Mouse (Mus musculus) forebrain, embryonic 14.5 days (tissue): ENCODE data around the gene Olfr655. TPM values are rescaled to one million over a fixed set of nuclear protein-coding genes. Genes with fewer than 3 reads are reported as not detected.

Source experiments
- ATAC-seq: fragments of 200-750 bp; cut with Nextera tagmentation; 2 replicates; pipeline ENCODE4 v1.8.0; 2017; ENCODE audit warnings: mild to moderate bottlenecking, moderate library complexity
- DNase-seq: peaks from one replicate; pipeline ENCODE4 v3.0.0-alpha.2; 2015; ENCODE audit warnings: low spot score
- H3K27ac ChIP-seq: fragments of 300-500 bp; sonication (generic); 2 replicates; pipeline ENCODE4 v1.5.1; 2014; ENCODE audit warnings: low read depth, mild to moderate bottlenecking, control low read depth, low read length, moderate library complexity
- H3K27me3 ChIP-seq: fragments of 300-500 bp; sonication (generic); replicated peaks from 2 replicates; pipeline ENCODE4 v1.6.1; 2014; ENCODE audit warnings: low read length, control low read depth, mixed read lengths; ENCODE audit not compliant: control insufficient read depth, insufficient read depth
- H3K36me3 ChIP-seq: fragments of 300-500 bp; sonication (generic); 2 replicates; pipeline ENCODE4 v1.6.1; 2014; ENCODE audit warnings: low read length, control low read depth; ENCODE audit not compliant: control insufficient read depth, insufficient read depth
- H3K4me1 ChIP-seq: fragments of 300-500 bp; sonication (generic); 2 replicates; pipeline ENCODE4 v1.6.1; 2014; ENCODE audit warnings: antibody characterized with exemption, low read length, control low read depth; ENCODE audit not compliant: control insufficient read depth, insufficient read depth
- H3K4me2 ChIP-seq: fragments of 300-500 bp; sonication (generic); 2 replicates; pipeline ENCODE4 v1.6.1; 2014; ENCODE audit warnings: mild to moderate bottlenecking, control low read depth, low read length
- H3K4me3 ChIP-seq: fragments of 300-500 bp; sonication (generic); 2 replicates; pipeline ENCODE4 v1.5.1; 2014; ENCODE audit warnings: low read depth, low read length, control low read depth
- H3K9ac ChIP-seq: fragments of 300-500 bp; sonication (generic); 2 replicates; pipeline ENCODE4 v1.6.1; 2014; ENCODE audit warnings: mild to moderate bottlenecking, low read length, control low read depth, moderate library complexity
- H3K9me3 ChIP-seq: fragments of 300-500 bp; sonication (generic); replicated peaks from 2 replicates; pipeline ENCODE4 v1.6.1; 2016; ENCODE audit warnings: low read length, control low read depth, mixed read lengths; ENCODE audit not compliant: control insufficient read depth
- WGBS: fragments of 180-500 bp; shearing (Covaris S2); extraction: QIAGEN DNeasy Blood & Tissue Kit; methylation state at CpG from one replicate; pipeline ENCODE4 v1.1.7; 2014; 5-methylcytosine and 5-hydroxymethylcytosine counted together
- polyA plus RNA-seq: library from polyadenylated mRNA; unstranded; fragments of >200 nt; fragmentation: Nextera tagmentation; extraction: Ambion mirVana; gene quantifications from 2 replicates; pipeline ENCODE4 v1.2.1, GENCODE M21; 2014

Olfr655 gene
- polyA plus RNA-seq = not detected in 2 replicates

GRCm38 (mm10) chr7:104601679-104602078, at the start of gene Olfr655:
Gene Olfr655 (minus strand): TSS chr7:104601779.
- no peak for DNase-seq
- Histone ChIP-seq H3K4me3 (no peak within 1 kb of the TSS), H3K4me2 (no peak within 1 kb of the TSS), H3K36me3 (no peaks in the 10 kb centered on the region), H3K27me3 (no peaks in the 10 kb centered on the region), H3K4me1 (no peaks in the 10 kb centered on the region), H3K9ac (no peak within 1 kb of the TSS), H3K9me3 (no peaks in the 10 kb centered on the region), H3K27ac (no peak within 1 kb of the TSS)
- no peak for ATAC-seq
- WGBS = 80% methylated on average over 2 of the region's 2 CpGs

DNA sequence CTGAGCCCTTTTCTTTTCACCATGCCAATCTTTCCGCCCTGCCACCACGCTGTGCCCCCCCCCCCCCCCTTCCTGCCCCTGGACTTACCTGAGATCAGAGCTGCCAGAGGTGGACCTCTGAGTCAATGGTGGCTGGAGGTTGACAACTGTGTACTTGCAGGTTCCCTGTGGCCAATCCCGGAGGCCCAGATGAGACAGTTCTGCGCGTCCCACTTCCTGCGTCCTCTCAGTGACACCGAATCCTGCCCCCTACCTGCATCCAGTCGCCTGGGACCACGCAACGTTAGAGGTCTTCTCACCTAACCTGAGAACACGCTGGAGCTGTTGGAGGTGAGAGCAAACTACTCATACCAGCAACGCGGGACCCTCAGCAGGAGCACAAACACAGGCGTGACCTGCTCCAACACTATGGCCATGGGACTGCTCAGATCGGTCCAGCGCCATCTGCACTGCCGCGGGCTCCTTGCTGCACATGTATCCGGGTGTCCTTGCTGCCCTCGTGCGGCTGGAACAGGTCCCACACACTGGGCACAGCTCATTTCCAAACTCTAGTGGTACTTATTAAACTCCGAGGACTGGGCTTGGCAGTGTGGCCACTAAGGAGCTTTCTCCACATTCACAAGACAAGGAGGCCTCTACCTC, 45.4 kb upstream of the Olfr655 start, which contains the start of gene Olfr658:
TSS of gene Olfr658 (minus strand) at position 465 of the 642 bp plus-strand sequence.
- Histone ChIP-seq H3K4me2 (peak within 1 kb of the TSS; percentile 44), H3K4me3 (peak within 1 kb of the TSS; percentile 21), H3K27ac (no peak within 1 kb of the TSS), H3K9me3 (no peaks in the 10 kb centered on the region), H3K36me3 (no peaks in the 10 kb centered on the region), H3K9ac (peak within 1 kb of the TSS; percentile 35), H3K4me1 (no peaks in the 10 kb centered on the region), H3K27me3 (no peaks in the 10 kb centered on the region)
- WGBS = 32% methylated on average over 22 of the region's 22 CpGs
- DNase-seq = peak; percentile 53
- peak; percentile 94 for ATAC-seq

GRCm38 (mm10) chr7:104624494-104624893, 22.9 kb upstream of the Olfr655 start, which contains the start of gene Olfr657:
Gene Olfr657 (plus strand): TSS chr7:104624794.
- Histone ChIP-seq H3K9ac (no peak within 1 kb of the TSS), H3K4me1 (no peaks in the 10 kb centered on the region), H3K9me3 (0 out of 2 replicates have a peak, but pooled peaks cover 3% of the 10 kb centered on the region)

DNA sequence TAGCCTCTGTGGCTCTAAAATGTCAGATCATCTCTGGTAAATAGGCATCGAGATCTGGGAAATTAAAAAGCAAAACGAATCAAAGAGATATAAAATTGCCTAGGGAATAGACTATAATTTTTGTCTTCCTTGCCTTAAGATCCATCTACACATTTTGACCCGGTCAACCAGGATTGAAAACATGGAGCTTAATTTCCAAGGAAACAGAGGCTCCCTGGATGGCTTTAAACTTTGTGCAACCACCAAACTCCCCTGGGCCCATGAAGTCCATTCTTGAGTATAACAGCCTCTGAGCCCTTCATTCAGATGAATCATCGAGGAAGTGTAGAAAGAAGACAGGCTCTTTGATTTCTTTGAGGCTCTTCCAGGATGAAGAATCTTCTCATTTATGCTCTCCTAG, 12.1 kb upstream of the Olfr655 start, which contains the start of gene Olfr656:
TSS of gene Olfr656 (plus strand) at position 301 of the 400 bp plus-strand sequence.
- 83% methylated on average over 4 of the region's 4 CpGs for WGBS
- ATAC-seq = no peak
- no peaks in the 10 kb centered on the region for H3K36me3 ChIP-seq

More at GRCm38 (mm10) chr7:104624494-104624893, 22.9 kb upstream of the Olfr655 start, which contains the start of gene Olfr657:
- DNase-seq (no peak), ATAC-seq (no peak)
- Histone ChIP-seq H3K27ac (no peak within 1 kb of the TSS), H3K27me3 (no peaks in the 10 kb centered on the region), H3K4me3 (no peak within 1 kb of the TSS), H3K36me3 (no peaks in the 10 kb centered on the region), H3K4me2 (no peak within 1 kb of the TSS)

GRCm38 (mm10) chr7:104604727-104605126, 3.1 kb upstream of the Olfr655 start:
- Histone ChIP-seq H3K27ac (no peak overlapping the region), H3K36me3 (no peaks in the 10 kb centered on the region), H3K27me3 (no peaks in the 10 kb centered on the region), H3K4me1 (no peaks in the 10 kb centered on the region), H3K4me2 (no peak overlapping the region), H3K9ac (no peak overlapping the region), H3K4me3 (no peak overlapping the region), H3K9me3 (no peaks in the 10 kb centered on the region)
- no peak for DNase-seq
- ATAC-seq = no peak

More for the DNA sequence above, 12.1 kb upstream of the Olfr655 start, which contains the start of gene Olfr656:
- DNase-seq = no peak
- no peak within 1 kb of the TSS for H3K27ac ChIP-seq
- H3K4me3 ChIP-seq = no peak within 1 kb of the TSS
- no peak within 1 kb of the TSS for H3K9ac ChIP-seq
- H3K4me1 ChIP-seq = no peaks in the 10 kb centered on the region
- H3K9me3 ChIP-seq = no peaks in the 10 kb centered on the region
- H3K4me2 ChIP-seq = no peak within 1 kb of the TSS
- no peaks in the 10 kb centered on the region for H3K27me3 ChIP-seq

- Histone ChIP-seq H3K4me1 (no peaks in the 10 kb centered on the region), H3K36me3 (no peaks in the 10 kb centered on the region), H3K9me3 (no peaks in the 10 kb centered on the region), H3K27me3 (no peaks in the 10 kb centered on the region), H3K4me3 (no peak overlapping the region), H3K27ac (no peak overlapping the region), H3K4me2 (no peak overlapping the region), H3K9ac (no peak overlapping the region)
- WGBS = 5% methylated on average over 3 of the region's 3 CpGs
- ATAC-seq (no peak), DNase-seq (peak; percentile 14)
These were observed 1.6 kb upstream of the Olfr655 start for GRCm38 (mm10) chr7:104603173-104603572.

DNA sequence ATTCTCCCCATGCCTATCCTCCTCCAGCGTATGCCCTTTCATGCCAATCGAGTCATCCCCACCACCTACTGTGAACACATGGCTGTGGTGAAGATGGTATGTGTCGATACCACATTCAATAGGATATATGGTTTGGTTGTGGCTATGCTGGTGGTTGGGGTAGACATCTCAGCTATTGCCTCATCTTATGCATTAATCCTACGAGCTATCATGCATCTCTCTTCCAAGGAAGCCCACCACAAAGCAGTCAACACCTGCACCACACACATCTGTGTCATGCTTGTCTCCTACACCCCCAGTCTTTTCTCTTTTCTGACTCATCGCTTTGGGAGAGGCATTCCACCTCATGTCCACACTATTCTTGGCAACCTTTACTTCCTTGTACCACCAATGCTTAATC, 13.3 kb downstream of the Olfr655 start:
- no peak overlapping the region for H3K4me2 ChIP-seq
- ATAC-seq (no peak), DNase-seq (no peak)
- no peaks in the 10 kb centered on the region for H3K36me3 ChIP-seq
- H3K9me3 ChIP-seq = no peaks in the 10 kb centered on the region
- no peak overlapping the region for H3K27ac ChIP-seq
- H3K9ac ChIP-seq = no peak overlapping the region
- H3K4me1 ChIP-seq = no peaks in the 10 kb centered on the region
- 84% methylated on average over 5 of the region's 5 CpGs for WGBS
- H3K4me3 ChIP-seq = no peak overlapping the region
- no peaks in the 10 kb centered on the region for H3K27me3 ChIP-seq

DNA sequence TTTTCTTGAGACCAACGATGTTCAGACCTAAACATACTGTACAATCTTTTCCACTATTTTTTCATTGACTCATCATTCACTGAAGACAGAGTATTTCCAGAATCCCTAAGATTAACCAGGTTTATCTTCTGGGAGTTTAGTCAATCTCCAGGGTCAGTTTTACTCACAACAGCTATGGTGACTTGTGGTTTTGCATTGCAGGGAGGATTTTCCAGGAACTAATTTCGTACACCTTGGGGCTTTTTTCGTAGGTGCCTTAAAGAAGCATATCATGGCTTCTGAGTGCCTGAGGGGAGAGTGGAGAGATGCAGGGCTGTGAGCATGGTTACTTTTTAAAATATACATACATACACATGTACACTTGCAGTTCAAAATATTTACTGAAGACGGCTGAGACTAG, 14.9 kb downstream of the Olfr655 start, which contains the start of gene Olfr654:
TSS of gene Olfr654 (plus strand) at position 301 of the 400 bp plus-strand sequence.
- H3K9me3 ChIP-seq = no peaks in the 10 kb centered on the region
- no peaks in the 10 kb centered on the region for H3K27me3 ChIP-seq
- DNase-seq (no peak), ATAC-seq (no peak)
- no peak within 1 kb of the TSS for H3K27ac ChIP-seq
- H3K36me3 ChIP-seq = no peaks in the 10 kb centered on the region
- no peaks in the 10 kb centered on the region for H3K4me1 ChIP-seq
- H3K4me2 ChIP-seq = no peak within 1 kb of the TSS
- WGBS = 93% methylated on average over 4 of the region's 4 CpGs
- H3K4me3 ChIP-seq = no peak within 1 kb of the TSS
- H3K9ac ChIP-seq = no peak within 1 kb of the TSS

DNA sequence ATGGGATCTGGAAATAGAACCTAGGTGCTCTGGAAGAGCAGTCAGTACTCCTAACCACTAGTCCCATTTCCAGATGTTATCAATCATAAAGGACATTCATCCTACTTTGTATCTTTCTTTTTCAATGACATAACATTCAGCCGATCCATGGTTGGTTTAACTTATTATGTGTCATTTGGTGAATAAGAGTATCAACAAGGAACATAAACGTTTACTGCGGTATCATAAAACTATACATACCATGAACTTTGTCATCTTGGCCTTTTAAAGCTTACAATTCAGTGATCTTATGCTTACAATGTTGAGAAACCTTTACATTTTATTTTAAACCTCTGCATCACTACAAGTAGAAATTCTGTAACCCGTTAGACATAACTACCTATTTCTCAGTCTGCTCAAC, 20.1 kb downstream of the Olfr655 start:
- Histone ChIP-seq H3K4me3 (no peak overlapping the region), H3K4me2 (no peak overlapping the region), H3K27me3 (no peaks in the 10 kb centered on the region), H3K9me3 (no peaks in the 10 kb centered on the region), H3K9ac (no peak overlapping the region), H3K27ac (no peak overlapping the region), H3K4me1 (no peaks in the 10 kb centered on the region), H3K36me3 (no peaks in the 10 kb centered on the region)
- WGBS = 91% methylated on average over 4 of the region's 4 CpGs
- no peak for DNase-seq
- ATAC-seq = no peak
